Mouse (Mus musculus) thymus, adult 2 months (tissue): ENCODE data around the gene Tmem63c. TPM values are rescaled to one million over a fixed set of nuclear protein-coding genes. Genes with fewer than 3 reads are reported as not detected.

ENCODE experiments used
- DNase-seq: peaks from one replicate; pipeline ENCODE4 v3.0.0; 2021
- H3K27ac ChIP-seq: fragments of 200-500 bp; 2 replicates; pipeline ENCODE4 v1.5.1; 2012; ENCODE audit warnings: low read length, control low read depth; ENCODE audit not compliant: control insufficient read depth, insufficient read depth
- H3K27me3 ChIP-seq: fragments of 200-500 bp; 2 replicates; pipeline ENCODE4 v1.6.1; 2012; ENCODE audit warnings: mild to moderate bottlenecking, low read length, moderate library complexity, mixed read lengths; ENCODE audit not compliant: control insufficient read depth, insufficient read depth
- H3K36me3 ChIP-seq: fragments of 200-500 bp; 2 replicates; pipeline ENCODE4 v1.6.1; 2012; ENCODE audit warnings: mild to moderate bottlenecking, low read length, moderate library complexity; ENCODE audit not compliant: control insufficient read depth, insufficient read depth
- H3K4me1 ChIP-seq: fragments of 200-500 bp; replicated peaks from 2 replicates; pipeline ENCODE4 v1.6.1; 2012; ENCODE audit warnings: low read length; ENCODE audit not compliant: control insufficient read depth, insufficient read depth
- H3K4me3 ChIP-seq: fragments of 200-500 bp; 2 replicates; pipeline ENCODE4 v1.5.1; 2012; ENCODE audit warnings: mild to moderate bottlenecking, low read length, control low read depth, moderate library complexity; ENCODE audit not compliant: control insufficient read depth, insufficient read depth
- CTCF ChIP-seq: fragments of 200-500 bp; IDR thresholded peaks from 2 replicates; pipeline ENCODE4 v1.5.1; 2012; ENCODE audit warnings: mild to moderate bottlenecking, control low read depth, low read length, moderate library complexity, borderline replicate concordance; ENCODE audit not compliant: control insufficient read depth, poor library complexity, insufficient read depth; ENCODE audit errors: extremely low read depth
- POLR2A ChIP-seq: fragments of 200-500 bp; IDR thresholded peaks from 2 replicates; pipeline ENCODE4 v1.6.1; 2012; ENCODE audit warnings: mild to moderate bottlenecking, low read length, control low read depth, moderate library complexity; ENCODE audit not compliant: control insufficient read depth, poor library complexity, insufficient read depth; ENCODE audit errors: extremely low read depth
- WGBS: fragments of 180-500 bp; shearing (Covaris S2); methylation state at CpG from one replicate; pipeline ENCODE4 v1.1.7; 2018; 5-methylcytosine and 5-hydroxymethylcytosine counted together
- polyA plus RNA-seq: library from polyadenylated mRNA; depleted of rRNA; stranded (reverse); fragments of >200 nt; gene quantifications from 2 replicates; pipeline ENCODE4 v1.2.3, GENCODE M21; 2012

Tmem63c gene
- polyA plus RNA-seq, 1 experiment = 0.58 TPM

GRCm38 (mm10) chr12:86981180-86981579 is 40.0 kb upstream of the Tmem63c start:
- no peak for DNase-seq
- Histone ChIP-seq H3K27me3 (no peaks in the 10 kb centered on the region), H3K4me1 (no peaks in the 10 kb centered on the region), H3K4me3 (no peak overlapping the region), H3K27ac (no peak overlapping the region), H3K36me3 (no peaks in the 10 kb centered on the region)
- WGBS = 35% methylated on average over 9 of the region's 9 CpGs
- TF ChIP-seq POLR2A = no peak
- TF ChIP-seq CTCF = no peak

- 9% methylated on average over 28 of the region's 28 CpGs for WGBS
- no peaks in the 10 kb centered on the region for H3K4me1 ChIP-seq
- H3K4me3 ChIP-seq = no peak overlapping the region
- H3K36me3 ChIP-seq = no peaks in the 10 kb centered on the region
- H3K27ac ChIP-seq = no peak overlapping the region
- H3K27me3 ChIP-seq = peaks cover 2% of the 10 kb centered on the region; the same call in 1 of the 2 replicates
- DNase-seq = peak; percentile 32
- TF ChIP-seq POLR2A = no peak
- TF ChIP-seq CTCF = no peak
These were observed 37.5 kb upstream of the Tmem63c start for GRCm38 (mm10) chr12:86983470-86984193.

- Histone ChIP-seq H3K27me3 (peaks cover 5% of the 10 kb centered on the region; the same call in 1 of the 2 replicates), H3K4me3 (no peak overlapping the region), H3K4me1 (no peaks in the 10 kb centered on the region), H3K36me3 (no peaks in the 10 kb centered on the region), H3K27ac (no peak overlapping the region)
- TF ChIP-seq POLR2A (no peak), CTCF (no peak)
- DNase-seq = no peak
- 19% methylated on average over 6 of the region's 6 CpGs for WGBS
These were observed 37.0 kb upstream of the Tmem63c start for GRCm38 (mm10) chr12:86984194-86984555.

- TF ChIP-seq CTCF (no peak), POLR2A (no peak)
- no peak for DNase-seq
- Histone ChIP-seq H3K27ac (no peak overlapping the region), H3K27me3 (peaks cover 8% of the 10 kb centered on the region; the same call in 1 of the 2 replicates), H3K4me1 (no peaks in the 10 kb centered on the region), H3K4me3 (no peak overlapping the region), H3K36me3 (no peaks in the 10 kb centered on the region)
- 83% methylated on average over 4 of the region's 4 CpGs for WGBS
These were observed 34.6 kb upstream of the Tmem63c start for GRCm38 (mm10) chr12:86986562-86986961.

- 46% methylated on average over 16 of the region's 16 CpGs for WGBS
These were observed 32.9 kb upstream of the Tmem63c start for GRCm38 (mm10) chr12:86988227-86988626.

GRCm38 (mm10) chr12:86989378-86989777 is 31.8 kb upstream of the Tmem63c start:
- Histone ChIP-seq H3K27ac (no peak overlapping the region), H3K4me3 (no peak overlapping the region), H3K36me3 (no peaks in the 10 kb centered on the region), H3K4me1 (no peaks in the 10 kb centered on the region), H3K27me3 (peaks cover 8% of the 10 kb centered on the region; the same call in 1 of the 2 replicates)
- WGBS = 18% methylated on average over 15 of the region's 15 CpGs
- DNase-seq = no peak
- TF ChIP-seq POLR2A = no peak
- TF ChIP-seq CTCF = no peak

More at GRCm38 (mm10) chr12:86988227-86988626, 32.9 kb upstream of the Tmem63c start:
- Histone ChIP-seq H3K4me3 (no peak overlapping the region), H3K27ac (no peak overlapping the region), H3K4me1 (no peaks in the 10 kb centered on the region), H3K27me3 (peaks cover 8% of the 10 kb centered on the region; the same call in 1 of the 2 replicates), H3K36me3 (no peaks in the 10 kb centered on the region)
- no peak for DNase-seq
- TF ChIP-seq POLR2A (no peak), CTCF (no peak)
